Mouse (Mus musculus): ENCODE results near the gene Elmo1. TPM values are rescaled to one million over a fixed set of nuclear protein-coding genes. Genes with fewer than 3 reads are reported as not detected.

Elmo1 gene
- polyA plus RNA-seq, 1 experiment from 2014 or later = 21.4 TPM

DNA sequence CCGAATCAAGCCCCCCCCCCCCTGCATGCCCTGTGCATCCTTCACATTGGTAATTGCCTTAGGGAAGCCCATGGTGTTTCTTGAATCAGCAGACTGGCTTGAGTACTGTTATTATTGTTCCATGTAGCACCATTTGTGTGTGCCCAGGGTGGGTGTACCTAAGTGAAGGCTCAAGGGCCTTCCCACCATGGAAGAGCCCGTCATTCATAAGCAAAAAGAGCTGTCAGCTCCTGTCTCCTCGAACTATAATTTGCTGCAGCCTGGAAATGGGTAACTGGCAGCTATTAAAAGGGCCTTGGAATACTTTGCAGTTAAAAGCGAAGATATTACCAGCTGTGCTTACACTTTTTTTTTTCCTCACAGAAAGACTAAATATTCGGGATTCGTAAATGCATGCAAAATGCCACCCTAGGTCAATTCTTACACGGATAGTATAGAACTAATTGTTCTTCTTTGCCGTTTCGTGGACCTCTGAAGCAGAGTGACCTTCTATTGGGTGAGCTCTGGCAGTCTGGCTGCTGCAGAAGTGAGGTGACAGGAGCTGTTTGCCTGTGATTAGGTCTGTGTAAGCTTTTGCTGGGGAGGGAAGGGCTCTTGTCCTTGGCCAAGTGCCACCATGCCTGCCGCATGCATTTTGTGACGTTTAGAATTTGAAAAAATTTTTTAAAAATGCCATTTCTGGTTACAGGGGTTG is 19.7 kb downstream of the Elmo1 start:
- Histone ChIP-seq H3K27ac (replicated peaks; ENCODE audit: low read depth, low read length) (no peak overlapping the region), H3K4me1 (ENCODE audit: control insufficient read depth, insufficient read depth, low read length) (0 out of 2 replicates have a peak, but pooled peaks cover 3% of the 10 kb centered on the region), H3K4me3 (ENCODE audit: low read depth, low read length) (no peak overlapping the region), H3K9ac (ENCODE audit: low read depth, low read length) (no peak overlapping the region), H3K27me3 (replicated peaks; ENCODE audit: control insufficient read depth, insufficient read depth, low read length) (no peaks in the 10 kb centered on the region), H3K9me3 (ENCODE audit: control insufficient read depth, low read length) (no peaks in the 10 kb centered on the region), H3K4me2 (ENCODE audit: low read depth, low read length) (no peak overlapping the region), H3K36me3 (ENCODE audit: control insufficient read depth, insufficient read depth, low read length) (no peaks in the 10 kb centered on the region)
- whole genome bisulfite sequencing = 62% methylated on average over 11 of the region's 11 CpGs
- DNase-seq (ENCODE audit: low spot score) (no peak), ATAC-seq (ENCODE audit: low read depth) (no peak)

- DNase-seq (ENCODE audit: low spot score) = no peak
- 54% methylated on average over 2 of the region's 2 CpGs for WGBS
- Histone ChIP-seq H3K27me3 (replicated peaks; ENCODE audit: control insufficient read depth, insufficient read depth, low read length) (no peaks in the 10 kb centered on the region), H3K9ac (ENCODE audit: low read depth, low read length) (no peak overlapping the region), H3K36me3 (ENCODE audit: control insufficient read depth, insufficient read depth, low read length) (no peaks in the 10 kb centered on the region), H3K4me2 (ENCODE audit: low read depth, low read length) (no peak overlapping the region), H3K27ac (replicated peaks; ENCODE audit: low read depth, low read length) (no peak overlapping the region), H3K4me3 (ENCODE audit: low read depth, low read length) (no peak overlapping the region), H3K9me3 (ENCODE audit: control insufficient read depth, low read length) (no peaks in the 10 kb centered on the region), H3K4me1 (ENCODE audit: control insufficient read depth, insufficient read depth, low read length) (peaks cover 11% of the 10 kb centered on the region; the same call in 1 of the 2 replicates)
- ATAC-seq (ENCODE audit: low read depth) = no peak
Measured at GRCm38 (mm10) chr13:20111256-20111800, 20.9 kb downstream of the Elmo1 start.

GRCm38 (mm10) chr13:20115131-20115907 is 24.9 kb downstream of the Elmo1 start:
- H3K27me3 ChIP-seq (replicated peaks; ENCODE audit: control insufficient read depth, insufficient read depth, low read length) = no peaks in the 10 kb centered on the region
- H3K9ac ChIP-seq (ENCODE audit: low read depth, low read length) = no peak overlapping the region
- no peaks in the 10 kb centered on the region for H3K9me3 ChIP-seq (ENCODE audit: control insufficient read depth, low read length)
- DNase-seq (ENCODE audit: low spot score) (no peak), ATAC-seq (ENCODE audit: low read depth) (no peak)
- no peak overlapping the region for H3K27ac ChIP-seq (replicated peaks; ENCODE audit: low read depth, low read length)
- H3K4me3 ChIP-seq (ENCODE audit: low read depth, low read length) = no peak overlapping the region
- H3K36me3 ChIP-seq (ENCODE audit: control insufficient read depth, insufficient read depth, low read length) = no peaks in the 10 kb centered on the region
- peaks cover 15% of the 10 kb centered on the region; the same call in 1 of the 2 replicates for H3K4me1 ChIP-seq (ENCODE audit: control insufficient read depth, insufficient read depth, low read length)
- 35% methylated on average over 9 of the region's 9 CpGs for WGBS
- no peak overlapping the region for H3K4me2 ChIP-seq (ENCODE audit: low read depth, low read length)

- H3K27me3 ChIP-seq (replicated peaks; ENCODE audit: control insufficient read depth, insufficient read depth, low read length) = no peaks in the 10 kb centered on the region
- H3K27ac ChIP-seq (replicated peaks; ENCODE audit: low read depth, low read length) = no peak overlapping the region
- no peak overlapping the region for H3K4me3 ChIP-seq (ENCODE audit: low read depth, low read length)
- ATAC-seq (ENCODE audit: low read depth) (no peak), DNase-seq (ENCODE audit: low spot score) (no peak)
- no peak overlapping the region for H3K4me2 ChIP-seq (ENCODE audit: low read depth, low read length)
- H3K4me1 ChIP-seq (ENCODE audit: control insufficient read depth, insufficient read depth, low read length) = peaks cover 15% of the 10 kb centered on the region; the same call in 1 of the 2 replicates
- no peak overlapping the region for H3K9ac ChIP-seq (ENCODE audit: low read depth, low read length)
- WGBS = 63% methylated on average over 6 of the region's 6 CpGs
- no peaks in the 10 kb centered on the region for H3K9me3 ChIP-seq (ENCODE audit: control insufficient read depth, low read length)
- no peaks in the 10 kb centered on the region for H3K36me3 ChIP-seq (ENCODE audit: control insufficient read depth, insufficient read depth, low read length)
Measured at GRCm38 (mm10) chr13:20116019-20116418, 25.6 kb downstream of the Elmo1 start.

DNA sequence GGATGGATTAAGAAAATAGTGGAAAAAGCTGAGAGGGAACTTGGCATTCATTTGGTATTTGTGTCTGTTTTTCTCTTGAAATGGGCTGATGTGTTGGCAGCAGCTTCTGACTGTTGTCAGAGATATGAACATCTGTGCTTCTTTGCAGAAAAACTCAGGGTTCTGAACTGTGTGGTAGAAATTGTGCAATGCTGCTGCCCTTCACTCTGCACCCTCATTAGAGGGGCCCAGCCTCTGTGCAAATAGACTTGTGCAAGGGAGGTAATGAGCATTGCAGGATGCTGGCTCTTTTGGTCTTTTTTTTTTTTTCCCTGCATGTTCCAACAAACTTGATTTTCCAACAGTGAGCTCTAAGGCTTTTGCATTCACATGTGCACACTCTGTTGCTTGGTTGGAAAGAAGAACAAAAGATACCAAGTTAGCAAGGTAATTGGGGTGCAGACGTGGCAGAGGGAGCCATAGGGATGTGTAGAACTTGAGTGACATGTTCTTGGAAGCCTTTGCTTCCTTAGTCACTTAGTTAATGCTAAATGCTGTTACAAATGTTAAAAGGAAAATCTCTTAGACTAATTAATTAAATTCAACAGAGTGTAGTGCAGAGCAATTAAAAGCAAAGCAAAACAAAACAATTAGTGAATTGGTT is 26.6 kb downstream of the Elmo1 start:
- DNase-seq (ENCODE audit: low spot score) (peak; percentile 45), ATAC-seq (ENCODE audit: low read depth) (peak; percentile 72; the same call in 1 of the 2 replicates)
- 43% methylated on average over 1 of the region's 1 CpGs for WGBS
- H3K27me3 ChIP-seq (replicated peaks; ENCODE audit: control insufficient read depth, insufficient read depth, low read length) = no peaks in the 10 kb centered on the region
- no peaks in the 10 kb centered on the region for H3K9me3 ChIP-seq (ENCODE audit: control insufficient read depth, low read length)
- H3K36me3 ChIP-seq (ENCODE audit: control insufficient read depth, insufficient read depth, low read length) = no peaks in the 10 kb centered on the region
- H3K4me2 ChIP-seq (ENCODE audit: low read depth, low read length) = no peak overlapping the region
- no peak overlapping the region for H3K9ac ChIP-seq (ENCODE audit: low read depth, low read length)
- H3K4me1 ChIP-seq (ENCODE audit: control insufficient read depth, insufficient read depth, low read length) = peaks cover 15% of the 10 kb centered on the region; the same call in 1 of the 2 replicates
- no peak overlapping the region for H3K4me3 ChIP-seq (ENCODE audit: low read depth, low read length)
- no peak overlapping the region for H3K27ac ChIP-seq (replicated peaks; ENCODE audit: low read depth, low read length)

- Histone ChIP-seq H3K27ac (replicated peaks; ENCODE audit: low read depth, low read length) (no peak overlapping the region), H3K27me3 (replicated peaks; ENCODE audit: control insufficient read depth, insufficient read depth, low read length) (no peaks in the 10 kb centered on the region), H3K9me3 (ENCODE audit: control insufficient read depth, low read length) (no peaks in the 10 kb centered on the region), H3K9ac (ENCODE audit: low read depth, low read length) (no peak overlapping the region), H3K36me3 (ENCODE audit: control insufficient read depth, insufficient read depth, low read length) (no peaks in the 10 kb centered on the region), H3K4me2 (ENCODE audit: low read depth, low read length) (no peak overlapping the region), H3K4me1 (ENCODE audit: control insufficient read depth, insufficient read depth, low read length) (peaks cover 15% of the 10 kb centered on the region; the same call in 1 of the 2 replicates), H3K4me3 (ENCODE audit: low read depth, low read length) (no peak overlapping the region)
- no peak for ATAC-seq (ENCODE audit: low read depth)
- 86% methylated on average over 1 of the region's 1 CpGs for WGBS
- DNase-seq (ENCODE audit: low spot score) = no peak
Measured at GRCm38 (mm10) chr13:20117691-20118090, 27.3 kb downstream of the Elmo1 start.

- no peak overlapping the region for H3K4me2 ChIP-seq (ENCODE audit: low read depth, low read length)
- no peaks in the 10 kb centered on the region for H3K36me3 ChIP-seq (ENCODE audit: control insufficient read depth, insufficient read depth, low read length)
- H3K27ac ChIP-seq (replicated peaks; ENCODE audit: low read depth, low read length) = no peak overlapping the region
- no peak for DNase-seq (ENCODE audit: low spot score)
- no peaks in the 10 kb centered on the region for H3K27me3 ChIP-seq (replicated peaks; ENCODE audit: control insufficient read depth, insufficient read depth, low read length)
- WGBS = 83% methylated on average over 7 of the region's 7 CpGs
- H3K9ac ChIP-seq (ENCODE audit: low read depth, low read length) = no peak overlapping the region
- H3K4me1 ChIP-seq (ENCODE audit: control insufficient read depth, insufficient read depth, low read length) = peaks cover 15% of the 10 kb centered on the region; the same call in 1 of the 2 replicates
- H3K9me3 ChIP-seq (ENCODE audit: control insufficient read depth, low read length) = no peaks in the 10 kb centered on the region
- no peak for ATAC-seq (ENCODE audit: low read depth)
- no peak overlapping the region for H3K4me3 ChIP-seq (ENCODE audit: low read depth, low read length)
Measured at GRCm38 (mm10) chr13:20118909-20119308, 28.5 kb downstream of the Elmo1 start.

- H3K4me2 ChIP-seq (ENCODE audit: low read depth, low read length) = no peak overlapping the region
- H3K27ac ChIP-seq (replicated peaks; ENCODE audit: low read depth, low read length) = no peak overlapping the region
- no peak for DNase-seq (ENCODE audit: low spot score)
- no peak overlapping the region for H3K4me3 ChIP-seq (ENCODE audit: low read depth, low read length)
- H3K36me3 ChIP-seq (ENCODE audit: control insufficient read depth, insufficient read depth, low read length) = no peaks in the 10 kb centered on the region
- H3K9me3 ChIP-seq (ENCODE audit: control insufficient read depth, low read length) = no peaks in the 10 kb centered on the region
- WGBS = 71% methylated on average over 5 of the region's 5 CpGs
- ATAC-seq (ENCODE audit: low read depth) = no peak
- H3K27me3 ChIP-seq (replicated peaks; ENCODE audit: control insufficient read depth, insufficient read depth, low read length) = no peaks in the 10 kb centered on the region
- no peak overlapping the region for H3K9ac ChIP-seq (ENCODE audit: low read depth, low read length)
- peaks cover 6% of the 10 kb centered on the region; the same call in 1 of the 2 replicates for H3K4me1 ChIP-seq (ENCODE audit: control insufficient read depth, insufficient read depth, low read length)
Measured at GRCm38 (mm10) chr13:20120723-20121122, 30.3 kb downstream of the Elmo1 start.

Data from embryonic facial prominence, embryonic 14.5 days (tissue).